Mouse (Mus musculus) brain, embryonic 14.5 days (tissue): Measurements from ENCODE around the gene Mcm7.

Source experiments
- CTCF ChIP-seq: fragments of 200-500 bp; IDR thresholded peaks from 2 replicates; pipeline ENCODE4 v1.5.1; 2012; ENCODE audit warnings: inconsistent platforms, mild to moderate bottlenecking, moderate library complexity, borderline replicate concordance; ENCODE audit not compliant: insufficient read depth, insufficient read length; ENCODE audit errors: extremely low read depth
- POLR2A ChIP-seq: fragments of 200-500 bp; IDR thresholded peaks from 2 replicates; pipeline ENCODE4 v1.6.1; 2012; ENCODE audit warnings: mild to moderate bottlenecking, inconsistent platforms, borderline replicate concordance; ENCODE audit not compliant: poor library complexity, insufficient read depth, insufficient read length, severe bottlenecking; ENCODE audit errors: extremely low read depth

- TF ChIP-seq POLR2A (no peak), CTCF (no peak)
Measured at GRCm38 (mm10) chr5:138173217-138173616, 995 bp upstream of the Mcm7 start.
